Mouse (Mus musculus) brain, embryonic 14.5 days (tissue): ENCODE data around the gene Gpr15. TPM values are rescaled to one million over a fixed set of nuclear protein-coding genes. Genes with fewer than 3 reads are reported as not detected.

Experiments used
- DNase-seq: peaks from one replicate; pipeline ENCODE4 v3.0.0-alpha.2; 2011; ENCODE audit warnings: low read depth
- CTCF ChIP-seq: fragments of 200-500 bp; IDR thresholded peaks from 2 replicates; pipeline ENCODE4 v1.5.1; 2012; ENCODE audit warnings: inconsistent platforms, mild to moderate bottlenecking, moderate library complexity, borderline replicate concordance; ENCODE audit not compliant: insufficient read depth, insufficient read length; ENCODE audit errors: extremely low read depth
- POLR2A ChIP-seq: fragments of 200-500 bp; IDR thresholded peaks from 2 replicates; pipeline ENCODE4 v1.6.1; 2012; ENCODE audit warnings: mild to moderate bottlenecking, inconsistent platforms, borderline replicate concordance; ENCODE audit not compliant: poor library complexity, insufficient read depth, insufficient read length, severe bottlenecking; ENCODE audit errors: extremely low read depth
- polyA plus RNA-seq: library from polyadenylated mRNA; depleted of rRNA; stranded (reverse); fragments of >200 nt; gene quantifications from 2 replicates; pipeline ENCODE4 v1.2.3, GENCODE M21; 2012; rRNA removed

Gene Gpr15
- polyA plus RNA-seq: 0.05 and 0.25 TPM in 2 replicates

DNA sequence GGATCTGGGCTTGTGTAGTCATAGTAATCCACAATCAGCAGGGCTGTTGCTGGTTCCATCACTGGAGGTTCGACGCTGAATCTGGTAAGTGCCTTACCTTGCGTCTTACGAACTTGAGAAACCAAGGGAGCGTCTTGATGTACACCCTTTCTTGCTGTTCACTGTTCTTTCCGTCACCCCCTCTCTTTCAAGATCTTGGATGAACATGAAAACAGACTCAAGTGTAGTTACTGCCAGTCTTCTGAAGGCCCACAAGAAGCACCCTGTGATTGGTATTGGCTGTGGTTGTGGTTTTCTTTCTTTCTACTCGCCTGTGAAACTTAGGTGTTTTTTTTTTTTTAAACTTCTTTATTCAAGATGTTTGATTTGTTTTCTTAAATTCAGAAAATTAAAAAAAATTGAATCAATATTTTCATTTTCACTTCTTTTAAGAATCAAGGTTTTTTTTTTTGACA, at the start of gene Gpr15:
Gene Gpr15, minus strand, starts transcription at position 405 of the 455 bp plus-strand sequence.
- TF ChIP-seq CTCF (no peak), POLR2A (no peak)
- DNase-seq: no peak

DNA sequence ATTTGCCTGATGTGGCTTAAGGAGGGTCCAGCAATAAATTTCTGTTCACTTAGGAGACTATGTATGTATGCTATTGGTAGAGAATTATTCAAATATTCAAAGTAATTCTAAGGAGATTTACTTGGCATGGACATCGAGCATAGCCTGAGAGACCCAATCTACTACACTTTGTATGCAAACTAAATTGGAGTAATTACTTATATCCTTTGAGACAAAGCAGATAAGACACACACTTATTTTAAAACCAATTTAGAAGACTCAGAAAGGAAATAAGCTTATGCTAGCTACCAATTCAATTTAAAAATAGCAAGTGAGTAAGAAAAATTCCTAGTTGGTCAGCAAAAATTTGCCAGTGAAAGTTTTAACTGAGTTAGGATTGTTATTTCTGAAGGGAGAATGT, 44.2 kb upstream of the Gpr15 start, which contains the start of gene Olfr172:
Gene Olfr172, minus strand, starts transcription at position 101 of the 400 bp plus-strand sequence.
- DNase-seq: no peak
- TF ChIP-seq CTCF (no peak), POLR2A (no peak)

GRCm38 (mm10) chr16:58756191-58756590, 37.3 kb upstream of the Gpr15 start:
- TF ChIP-seq POLR2A: no peak
- no peak for TF ChIP-seq CTCF
- DNase-seq: no peak

- peak; percentile 39 for DNase-seq
- TF ChIP-seq CTCF: peak; percentile 38; the same call in 1 of the 2 replicates
- no peak for TF ChIP-seq POLR2A
These were observed 32.4 kb upstream of the Gpr15 start for GRCm38 (mm10) chr16:58751314-58751713.

DNA sequence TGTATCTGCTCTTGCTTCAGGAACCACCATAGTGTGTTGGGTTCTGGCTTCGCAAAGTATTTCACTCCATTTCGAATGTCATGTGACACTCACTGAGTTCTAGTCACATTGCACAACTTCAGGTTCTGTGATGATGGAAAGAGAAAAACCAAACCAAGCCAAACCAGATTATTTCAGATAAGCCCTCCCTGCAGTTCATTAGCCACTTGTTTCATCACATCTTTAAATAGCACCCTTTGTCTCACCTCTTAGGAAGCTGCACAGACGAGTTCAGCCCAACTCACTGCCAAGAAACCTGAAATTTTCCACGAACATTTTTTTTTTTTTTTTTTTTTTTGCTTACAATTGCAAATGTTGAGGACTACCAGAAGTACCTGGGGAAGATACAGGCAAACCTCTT, 27.8 kb upstream of the Gpr15 start:
- no peak for DNase-seq
- TF ChIP-seq CTCF: no peak
- TF ChIP-seq POLR2A: no peak

DNA sequence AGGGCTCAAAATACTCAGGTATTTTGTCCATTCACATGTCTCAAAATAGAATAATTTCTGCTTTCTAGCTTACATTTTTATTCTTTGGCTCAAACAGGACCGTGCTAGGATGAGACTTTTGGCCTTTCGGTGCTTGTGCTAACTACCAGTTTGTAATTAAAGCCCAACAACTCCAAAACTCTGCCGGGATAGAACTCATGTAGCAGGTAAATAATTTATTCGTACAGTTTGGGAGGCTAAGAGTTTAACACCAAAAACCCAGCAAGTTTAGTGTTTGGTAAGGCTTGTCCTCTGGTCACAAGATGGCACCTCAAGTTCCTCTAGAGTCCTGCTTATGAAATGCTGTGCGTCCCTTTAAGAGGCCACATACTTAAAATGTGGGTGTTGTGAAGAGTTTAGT, 21.9 kb upstream of the Gpr15 start:
- TF ChIP-seq CTCF (no peak), POLR2A (no peak)
- DNase-seq: no peak

DNA sequence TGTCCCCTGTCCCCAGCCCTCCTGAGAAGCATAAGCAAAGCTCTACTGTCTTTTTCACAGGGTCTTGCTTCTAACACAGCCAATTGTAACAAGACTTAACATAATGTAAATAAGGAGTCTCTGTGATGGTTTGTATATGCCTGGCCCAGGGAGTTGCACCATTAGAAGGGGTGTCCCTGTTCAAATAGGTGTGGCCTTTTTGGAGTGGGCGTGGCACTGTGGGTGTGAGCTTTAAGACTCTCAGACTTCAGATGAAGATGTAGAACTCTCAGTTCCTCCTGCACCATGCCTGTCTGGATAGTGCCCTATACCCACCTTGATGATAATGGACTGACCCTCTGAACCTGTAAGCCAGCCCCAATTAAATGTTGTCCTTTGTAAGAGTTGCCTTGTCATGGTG, 19.9 kb upstream of the Gpr15 start:
- TF ChIP-seq CTCF: no peak
- no peak for TF ChIP-seq POLR2A
- no peak for DNase-seq

- no peak for DNase-seq
- 0 out of 2 replicates have a peak, but pooled peaks have one; percentile 5 for TF ChIP-seq CTCF
- no peak for TF ChIP-seq POLR2A
These were observed 19.3 kb upstream of the Gpr15 start for GRCm38 (mm10) chr16:58738205-58738604.

- DNase-seq: peak; percentile 59
- TF ChIP-seq CTCF: no peak
- TF ChIP-seq POLR2A: 0 out of 2 replicates have a peak, but pooled peaks have one; percentile 2
These were observed 9.4 kb upstream of the Gpr15 start for GRCm38 (mm10) chr16:58728176-58728671.

DNA sequence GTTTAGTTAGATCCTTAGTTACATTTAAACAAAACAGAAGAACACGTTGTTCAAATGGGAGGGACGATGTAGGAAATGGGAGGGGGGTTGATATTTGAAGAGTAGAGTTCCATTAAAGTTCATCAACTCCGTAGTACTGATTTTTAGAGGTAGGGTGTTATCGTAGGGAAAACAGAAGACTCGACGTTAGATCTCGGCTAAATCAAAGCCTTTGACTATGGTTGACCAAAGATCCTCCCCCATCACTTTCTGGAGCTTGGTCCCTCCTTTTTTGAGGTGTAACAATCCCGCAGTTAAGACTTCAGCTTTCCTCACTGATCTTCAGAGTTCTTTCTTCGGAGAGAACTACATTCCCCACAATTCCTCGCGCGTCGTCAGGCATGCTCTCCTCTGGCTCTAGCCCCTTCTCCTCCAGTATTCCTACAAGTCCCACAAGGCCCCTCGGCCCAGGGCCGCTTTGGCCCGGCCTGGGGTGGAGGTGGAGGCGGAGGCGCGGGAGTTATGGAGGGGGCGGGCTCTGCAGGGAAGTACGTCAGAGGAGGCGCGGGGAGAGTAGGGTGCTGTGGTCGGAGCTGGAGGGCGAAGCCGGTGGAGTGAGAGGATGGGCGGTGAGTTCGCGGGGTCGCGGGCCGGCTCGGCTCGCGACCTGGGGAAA, 8.7 kb upstream of the Gpr15 start, which contains the start of gene Cldnd1:
Gene Cldnd1, plus strand, starts transcription at position 434 of the 655 bp plus-strand sequence.
- DNase-seq: peak; percentile 99
- TF ChIP-seq POLR2A: peak; percentile 52; the same call in 1 of the 2 replicates
- TF ChIP-seq CTCF: no peak

- TF ChIP-seq POLR2A (no peak), CTCF (no peak)
- DNase-seq: no peak
These were observed 8.0 kb upstream of the Gpr15 start for GRCm38 (mm10) chr16:58726680-58727476.

- no peak for DNase-seq
- TF ChIP-seq POLR2A (no peak), CTCF (no peak)
These were observed 3.4 kb upstream of the Gpr15 start for GRCm38 (mm10) chr16:58722292-58722691.
